Mouse (Mus musculus) B cell, adult 2 months (primary cell): Measurements from ENCODE around the gene Tubgcp6.

ENCODE experiments used
- DNase-seq, 2 experiments: peaks; one replicate each; pipeline ENCODE4 v3.0.0; 2022

Gene Tubgcp6

DNA sequence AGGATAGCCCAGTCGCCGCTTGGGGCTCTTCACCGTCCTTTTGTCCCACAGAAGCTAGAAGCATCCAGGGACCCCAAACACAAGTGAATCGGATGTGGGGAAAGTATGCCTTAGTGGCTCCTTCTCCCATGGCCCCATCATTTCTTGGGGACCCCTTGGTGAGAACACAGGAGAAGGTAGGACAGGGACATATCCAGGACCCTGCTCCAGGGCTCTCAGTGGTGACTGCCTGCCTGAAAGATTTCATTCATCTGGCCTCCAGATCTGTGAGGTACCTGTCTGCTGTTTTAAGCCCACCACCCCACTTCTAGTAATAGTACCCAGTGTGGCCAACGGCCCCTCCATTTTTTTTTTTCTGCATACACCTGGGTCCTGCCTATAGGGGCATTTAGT lies 60.4 kb downstream of the Tubgcp6 start:
- DNase-seq, result no peak

DNA sequence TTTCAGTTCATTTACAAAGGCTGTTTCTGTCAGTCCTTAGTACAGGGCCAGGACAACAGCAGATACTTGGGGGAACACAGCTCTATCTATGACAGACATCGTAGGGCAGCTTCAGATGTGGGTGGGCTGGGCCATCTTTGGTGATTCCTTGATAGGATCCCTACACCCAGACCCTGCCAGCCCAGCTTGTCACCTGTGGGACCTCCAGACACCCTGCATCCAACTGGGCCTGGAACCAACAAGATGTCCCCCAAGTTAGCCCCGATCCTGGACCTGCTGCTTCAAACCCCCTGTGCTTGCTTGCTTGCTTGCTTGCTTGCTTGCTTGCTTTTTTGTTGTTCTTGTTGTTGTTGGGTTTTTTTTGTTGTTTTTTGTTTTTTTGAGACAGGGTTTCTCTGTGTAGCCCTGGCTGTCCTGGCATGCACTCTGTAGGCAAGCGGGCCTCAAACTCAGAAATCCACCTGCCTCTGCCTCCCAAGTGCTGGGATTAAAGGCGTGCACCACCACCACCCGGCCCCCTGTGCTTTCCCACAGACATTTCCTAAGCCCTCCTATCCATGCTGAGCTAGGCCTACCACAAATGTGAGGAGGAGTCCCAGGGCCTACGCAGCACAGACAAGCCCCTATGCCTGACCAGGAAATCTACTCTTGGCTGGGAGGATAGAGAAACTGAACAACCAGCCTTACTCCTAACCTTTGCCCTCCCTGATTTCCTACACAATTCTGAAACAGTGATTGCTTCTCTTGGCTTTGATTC lies 61.0 kb downstream of the Tubgcp6 start:
- no peak for DNase-seq

DNA sequence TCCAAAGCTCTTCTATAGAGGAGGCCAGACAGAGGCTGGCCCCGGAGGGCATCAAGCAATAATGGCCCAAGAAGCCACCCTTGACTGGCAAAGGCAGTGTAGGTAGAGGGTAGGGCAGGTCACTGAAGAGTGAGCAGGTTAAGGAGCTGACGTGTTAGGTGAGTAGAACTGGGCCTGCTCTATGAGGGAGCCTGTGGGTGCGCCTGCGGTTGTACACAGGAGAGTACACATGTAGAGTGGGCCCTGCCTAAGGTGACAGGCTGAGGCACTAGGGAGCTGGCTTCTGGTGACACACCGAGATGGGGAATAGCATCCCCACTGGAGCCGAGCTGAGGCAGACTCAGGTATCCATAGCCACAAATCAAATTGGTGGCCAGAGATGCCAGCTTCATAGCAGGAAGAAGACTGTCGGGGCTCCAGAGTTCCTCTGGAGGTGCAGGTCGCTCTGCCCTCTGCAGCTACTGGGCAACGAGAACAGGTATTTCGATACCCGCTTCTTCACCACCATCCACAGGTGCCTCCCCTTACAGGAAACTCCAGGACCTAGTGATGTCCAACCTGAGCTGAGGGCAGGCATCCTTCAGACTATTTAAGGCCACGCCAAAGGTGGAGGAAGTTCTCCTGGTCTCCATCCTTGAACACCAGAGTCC lies 62.0 kb downstream of the Tubgcp6 start:
- DNase-seq, result no peak

- DNase-seq, result no peak
Measured at GRCm38 (mm10) chr15:89060032-89060681, 62.8 kb downstream of the Tubgcp6 start.

DNA sequence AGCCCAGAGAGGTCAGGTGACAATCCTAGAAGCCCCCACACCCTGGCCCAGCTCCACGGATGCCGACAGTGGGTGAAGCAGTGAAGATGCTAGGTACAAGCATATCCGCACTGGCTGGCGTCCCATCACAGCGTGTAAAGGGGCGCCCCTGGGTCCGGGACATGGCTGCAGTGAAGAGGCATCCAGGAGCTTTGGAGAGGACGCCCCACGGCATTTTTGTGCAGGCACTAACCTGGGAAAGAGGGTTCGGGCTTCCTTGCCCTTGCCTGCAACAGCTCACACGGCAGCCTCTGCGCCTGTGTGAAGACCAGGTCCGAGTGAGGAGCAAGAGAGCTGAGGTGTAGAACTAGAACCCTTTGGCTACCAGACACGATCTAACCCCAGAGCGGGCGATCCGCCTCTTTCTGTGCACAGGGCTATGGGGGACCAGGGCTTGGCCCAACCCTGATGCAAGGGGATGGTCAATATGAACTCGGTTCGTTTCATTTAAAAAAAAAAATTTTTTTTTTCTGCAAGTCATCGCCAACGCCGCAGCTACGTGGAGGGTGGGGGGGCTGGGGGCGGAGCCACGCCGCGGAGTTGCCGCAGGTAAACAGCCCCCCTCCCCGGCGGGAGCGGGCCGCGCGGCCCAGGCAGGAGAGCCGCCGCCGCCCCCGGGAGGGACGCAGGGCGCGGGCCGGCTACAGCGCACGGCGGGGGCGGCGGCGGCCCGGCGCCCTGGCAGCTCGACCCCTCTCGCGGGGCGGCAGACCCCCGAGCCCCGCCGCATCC lies 63.6 kb downstream of the Tubgcp6 start, which contains the start of gene Panx2:
Gene Panx2 (plus strand): TSS at position 574 of the 771 bp plus-strand sequence.
- no peak for DNase-seq

DNA sequence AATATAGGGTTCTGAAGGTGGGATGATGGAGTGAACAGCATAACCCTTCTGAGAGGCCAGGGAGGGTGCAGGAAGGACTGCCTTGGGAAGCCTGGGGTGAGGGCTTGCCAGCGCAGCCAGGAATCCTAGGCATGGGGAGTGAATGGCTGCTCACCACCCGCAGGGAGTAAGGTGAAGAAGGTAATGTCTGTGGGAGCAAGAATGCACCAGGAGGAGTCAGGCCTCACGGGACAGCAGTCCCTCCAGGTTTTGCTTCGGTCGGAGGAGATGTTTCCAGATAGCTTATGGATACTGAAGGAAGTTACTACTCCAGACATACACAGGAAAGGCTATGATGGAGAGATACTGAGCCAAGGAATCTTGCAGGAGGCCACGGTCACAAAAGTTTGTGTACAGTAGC lies 64.2 kb downstream of the Tubgcp6 start:
- DNase-seq, result no peak

DNA sequence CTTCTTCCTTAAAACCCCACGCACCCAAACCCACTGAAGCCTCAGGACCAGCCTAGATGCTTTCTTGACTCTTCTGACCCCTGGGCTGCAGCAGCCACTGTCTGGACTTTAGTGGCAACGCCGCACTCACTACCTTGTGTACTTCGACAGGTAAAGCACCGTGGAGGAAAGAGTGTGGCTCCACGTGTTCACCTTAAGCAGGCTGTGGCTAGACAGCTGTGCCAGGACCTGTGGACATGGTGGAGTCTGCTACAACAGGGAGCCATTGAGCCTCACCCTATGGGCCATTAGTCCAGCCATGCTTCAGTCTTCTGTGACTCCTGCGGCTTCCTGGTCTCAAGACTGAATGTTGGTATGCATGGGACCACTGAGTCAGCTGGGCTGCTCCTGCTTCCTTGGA lies 68.2 kb downstream of the Tubgcp6 start:
- no peak for DNase-seq
